Mouse (Mus musculus) testis, adult 2 months (tissue): ENCODE results near the gene Ctnnb1.

Experiments
- CTCF ChIP-seq: fragments of 200-500 bp; IDR thresholded peaks from 2 replicates; pipeline ENCODE4 v1.5.1; 2012; ENCODE audit warnings: low read depth, mild to moderate bottlenecking, inconsistent platforms, low read length, moderate library complexity; ENCODE audit not compliant: control insufficient read depth, insufficient read depth, insufficient replicate concordance
- POLR2A ChIP-seq: fragments of 200-500 bp; IDR thresholded peaks from 2 replicates; pipeline ENCODE4 v1.6.1; 2012; ENCODE audit warnings: low read depth, mild to moderate bottlenecking, inconsistent platforms, low read length, moderate library complexity; ENCODE audit not compliant: control insufficient read depth

DNA sequence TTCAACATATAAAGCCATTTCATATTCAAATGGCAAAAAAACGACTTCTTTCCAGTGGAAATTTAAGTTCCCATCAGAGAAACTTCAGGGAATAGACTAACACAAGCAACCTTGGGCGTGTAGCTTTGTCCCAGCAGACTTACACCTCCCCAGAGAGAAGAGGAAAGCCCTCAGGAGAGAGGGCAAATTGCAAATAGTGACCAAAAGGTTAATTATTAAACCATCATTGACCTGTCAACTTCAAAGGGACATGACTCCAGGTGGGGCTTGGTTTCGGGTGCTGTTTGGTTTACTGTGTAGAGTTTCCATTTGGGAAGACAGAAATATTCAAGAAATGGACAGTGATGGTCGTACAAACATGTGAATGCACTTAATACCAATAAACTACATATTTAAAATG is 47.2 kb upstream of the Ctnnb1 start:
- no peak for TF ChIP-seq POLR2A
- TF ChIP-seq CTCF = no peak
